Mouse (Mus musculus) brain, embryonic 14.5 days (tissue): ENCODE measurements around the gene Psmb9.

Source experiments
- CTCF ChIP-seq: fragments of 200-500 bp; IDR thresholded peaks from 2 replicates; pipeline ENCODE4 v1.5.1; 2012; ENCODE audit warnings: inconsistent platforms, mild to moderate bottlenecking, moderate library complexity, borderline replicate concordance; ENCODE audit not compliant: insufficient read depth, insufficient read length; ENCODE audit errors: extremely low read depth
- POLR2A ChIP-seq: fragments of 200-500 bp; IDR thresholded peaks from 2 replicates; pipeline ENCODE4 v1.6.1; 2012; ENCODE audit warnings: mild to moderate bottlenecking, inconsistent platforms, borderline replicate concordance; ENCODE audit not compliant: poor library complexity, insufficient read depth, insufficient read length, severe bottlenecking; ENCODE audit errors: extremely low read depth

- TF ChIP-seq CTCF (no peak), POLR2A (no peak)
Observed at GRCm38 (mm10) chr17:34138655-34139054, 48.9 kb downstream of the Psmb9 start.
